17 mouse cellular contexts compared by ENCODE assay signal in genomic region chr5:53454706-53455105, GRCm38 (mm10). TPM values are rescaled to one million over a fixed set of nuclear protein-coding genes. Genes with fewer than 3 reads are reported as not detected.
DNase-seq lines count a peak whose midpoint lies in the region; ATAC-seq and TF ChIP-seq lines count a peak whose summit lies in the region.
"Had no signal": no experiment of that assay in that cellular context is flagged by ENCODE, and none has a peak within 500 bp of the region (broad histone marks: within the 10 kb centered on the region; RNA-seq: fewer than 3 reads in every experiment).

No protein-coding gene starts in this region.

- no peaks in the 10 kb centered on the region for H3K9me3 ChIP-seq in lung, postnatal 0 days (ENCODE audit: low read length)
- H3K9me3 ChIP-seq in hindbrain, postnatal 0 days (ENCODE audit: low read length) = no peaks in the 10 kb centered on the region
- H3K9me3 ChIP-seq: embryonic facial prominence, embryonic 12.5 days; forebrain, embryonic 10.5 days; liver, embryonic 15.5 days had no signal

- no peaks in the 10 kb centered on the region for H3K4me1 ChIP-seq in lung, postnatal 0 days (ENCODE audit: insufficient read depth, low read depth, low read length)
- H3K4me1 ChIP-seq in hindbrain, postnatal 0 days (ENCODE audit: insufficient read depth, low read length) = no peaks in the 10 kb centered on the region
- H3K4me1 ChIP-seq: embryonic facial prominence, embryonic 12.5 days; forebrain, embryonic 10.5 days; liver, embryonic 15.5 days had no signal

- no peaks in the 10 kb centered on the region for H3K36me3 ChIP-seq in lung, postnatal 0 days (ENCODE audit: insufficient read depth, low read length)
- no peaks in the 10 kb centered on the region for H3K36me3 ChIP-seq in hindbrain, postnatal 0 days (ENCODE audit: insufficient read depth, low read length)
- H3K36me3 ChIP-seq: embryonic facial prominence, embryonic 12.5 days; forebrain, embryonic 10.5 days; liver, embryonic 15.5 days had no signal

- H3K4me2 ChIP-seq in lung, postnatal 0 days (replicated peaks; ENCODE audit: low read depth, low read length) = no peak overlapping the region
- H3K4me2 ChIP-seq in hindbrain, postnatal 0 days (ENCODE audit: low read depth, low read length) = no peak overlapping the region
- H3K4me2 ChIP-seq: embryonic facial prominence, embryonic 12.5 days; liver, embryonic 15.5 days had no signal

- no peak; the same call in 1 of the 2 replicates for TF ChIP-seq EP300 in lung, postnatal 0 days (IDR thresholded peaks at IDR 0.05)

- DNase-seq in frontal cortex, postnatal 36 days (ENCODE audit: low spot score in 2 of 2) = no peak
- DNase-seq in lung, postnatal 0 days (ENCODE audit: low spot score) = peak; percentile 37
- no peak for DNase-seq in lung, postnatal 25 days (ENCODE audit: low spot score)
- DNase-seq in heart, postnatal 25 days (ENCODE audit: low spot score) = peak; percentile 38
- no peak for DNase-seq in hindbrain, postnatal 0 days (ENCODE audit: low spot score)
- DNase-seq in testis, postnatal 10 days (ENCODE audit: low spot score) = no peak
- DNase-seq: cerebellum, postnatal 25 days; thymus, adult 18-20 months had no signal

- H3K9ac ChIP-seq in lung, postnatal 0 days (replicated peaks; ENCODE audit: low read depth) = no peak overlapping the region
- no peak overlapping the region for H3K9ac ChIP-seq in hindbrain, postnatal 0 days (replicated peaks; ENCODE audit: low read length)
- H3K9ac ChIP-seq: embryonic facial prominence, embryonic 12.5 days; liver, embryonic 15.5 days had no signal

- TF ChIP-seq CTCF in lung, postnatal 0 days (IDR thresholded peaks at IDR 0.05) = no peak
- no peak for TF ChIP-seq CTCF in hindbrain, postnatal 0 days (IDR thresholded peaks at IDR 0.05; ENCODE audit: low read depth)

- ATAC-seq in frontal cortex, adult (ENCODE audit: low TSS enrichment) = peak; percentile 20; the same call in 1 of the 2 replicates
- ATAC-seq in lung, postnatal 0 days = no peak
- ATAC-seq in monocyte, adult 5-6 weeks (replicated peaks; ENCODE audit: insufficient number of reproducible peaks, low FRiP score, low TSS enrichment, poor library complexity, severe bottlenecking) = peak; percentile 47
- no peak for ATAC-seq in hindbrain, postnatal 0 days
- ATAC-seq: inflammation-experienced regulatory T-cells, adult 6 months; Patski had no signal

- intact Hi-C loops in heart, postnatal 25 days (cut with DNase I) = no loop called here

- H3K27me3 ChIP-seq in lung, postnatal 0 days (replicated peaks; ENCODE audit: insufficient read depth, low read length) = no peaks in the 10 kb centered on the region
- H3K27me3 ChIP-seq in hindbrain, postnatal 0 days (ENCODE audit: insufficient read depth, low read length) = no peaks in the 10 kb centered on the region
- H3K27me3 ChIP-seq: embryonic facial prominence, embryonic 12.5 days; liver, embryonic 15.5 days; Patski had no signal

- no peak overlapping the region for H3K4me3 ChIP-seq in lung, postnatal 0 days (ENCODE audit: low read depth, low read length)
- no peak overlapping the region for H3K4me3 ChIP-seq in hindbrain, postnatal 0 days (ENCODE audit: low read length)
- H3K4me3 ChIP-seq: embryonic facial prominence, embryonic 12.5 days; forebrain, embryonic 10.5 days; liver, embryonic 15.5 days; myocyte had no signal

- no peak overlapping the region for H3K27ac ChIP-seq in lung, postnatal 0 days (ENCODE audit: low read length)
- H3K27ac ChIP-seq in hindbrain, postnatal 0 days = no peak overlapping the region
- H3K27ac ChIP-seq: embryonic facial prominence, embryonic 12.5 days; forebrain, embryonic 10.5 days; kidney, postnatal 0 days; liver, embryonic 15.5 days had no signal

- 50% methylated on average over 9 of the region's 9 CpGs for WGBS in lung, postnatal 0 days
- WGBS in hindbrain, postnatal 0 days = 82% methylated on average over 9 of the region's 9 CpGs

RNA-seq across cellular contexts. Expression of gene Rbpj, which starts 11.2 kb away (rescaled TPM):
- 22.7 and 22.9 TPM in 2 replicates for polyA plus RNA-seq in lung, postnatal 0 days (2015; fragmentation: Nextera tagmentation; extraction: Ambion mirVana)
- total RNA-seq in heart, postnatal 25 days (2021) = 10 to 100 TPM; 23.4 to 32.5 TPM
- total RNA-seq in monocyte, adult 5-6 weeks (2017) = 24.6 to 49.7 TPM (median 31.9 TPM) in 3 replicates
- total RNA-seq in hindbrain, postnatal 0 days (2014; rRNA removed) = 22.4 and 26.6 TPM in 2 replicates
- polyA plus RNA-seq in hindbrain, postnatal 0 days (2015; fragmentation: Nextera tagmentation; extraction: Ambion mirVana) = 16.7 and 17.6 TPM in 2 replicates

Comparison
In these comparisons a context has a peak if more than half of its experiments do, and no peak if none do; other contexts are left out.
1. DNase-seq: peak in lung, postnatal 0 days (single experiment) and heart, postnatal 25 days (single experiment); none in frontal cortex, postnatal 36 days (0 of 2), lung, postnatal 25 days (single experiment), hindbrain, postnatal 0 days (single experiment) and testis, postnatal 10 days (single experiment).
2. ATAC-seq: peak in frontal cortex, adult (single experiment) and monocyte, adult 5-6 weeks (single experiment); none in lung, postnatal 0 days (single experiment) and hindbrain, postnatal 0 days (single experiment).